Mouse (Mus musculus): Measurements from ENCODE around the gene Ppp4r4.
"Not testable (repeated sequence)": the region's sequence is repeated elsewhere in the genome, so short reads cannot be mapped to it uniquely, and the experiment has no call there.

GRCm38 (mm10) chr12:103484200-103484972 is 47.7 kb upstream of the Ppp4r4 start:
- not testable (repeated sequence) for TF ChIP-seq USF1 (IDR thresholded peaks at IDR 0.05; ENCODE audit: low read depth); MAX (IDR thresholded peaks at IDR 0.05); CTCF (IDR thresholded peaks at IDR 0.05; ENCODE audit: control insufficient read depth, insufficient read depth, insufficient read length); MYOG (IDR thresholded peaks at IDR 0.05; ENCODE audit: control insufficient read depth, extremely low read depth, insufficient read length); FOSL1 (IDR thresholded peaks at IDR 0.05; ENCODE audit: insufficient read depth, low read length, poor library complexity, severe bottlenecking); MYOD1 (IDR thresholded peaks at IDR 0.05; ENCODE audit: control insufficient read depth, insufficient read length, low read depth)

Measured in C2C12 (cell line).